Mouse (Mus musculus) forebrain, embryonic 13.5 days (tissue): ENCODE measurements around the gene Mtfr2. TPM values are rescaled to one million over a fixed set of nuclear protein-coding genes. Genes with fewer than 3 reads are reported as not detected.
A peak's percentile ranks its signal among the peaks of the same experiment; 100 is the strongest.

ENCODE experiments used
- ATAC-seq: fragments of 200-750 bp; cut with Nextera tagmentation; 2 replicates; pipeline ENCODE4 v1.8.0; 2017
- H3K27ac ChIP-seq: fragments of 300-500 bp; sonication (generic); 2 replicates; pipeline ENCODE4 v1.5.1; 2015; ENCODE audit warnings: inconsistent platforms, mild to moderate bottlenecking, moderate library complexity
- H3K27me3 ChIP-seq: fragments of 300-500 bp; sonication (generic); 2 replicates; pipeline ENCODE4 v1.6.1; 2015; ENCODE audit warnings: mild to moderate bottlenecking, inconsistent platforms
- H3K36me3 ChIP-seq: fragments of 300-500 bp; sonication (generic); 2 replicates; pipeline ENCODE4 v1.6.1; 2015; ENCODE audit warnings: mild to moderate bottlenecking, inconsistent platforms; ENCODE audit not compliant: poor library complexity, severe bottlenecking
- H3K4me1 ChIP-seq: fragments of 300-500 bp; sonication (generic); 2 replicates; pipeline ENCODE4 v1.6.1; 2015; ENCODE audit warnings: inconsistent platforms
- H3K4me2 ChIP-seq: fragments of 300-500 bp; sonication (generic); 2 replicates; pipeline ENCODE4 v1.6.1; 2015; ENCODE audit warnings: inconsistent platforms, mild to moderate bottlenecking, moderate library complexity
- H3K4me3 ChIP-seq: fragments of 300-500 bp; sonication (generic); 2 replicates; pipeline ENCODE4 v1.5.1; 2015; ENCODE audit warnings: mild to moderate bottlenecking, inconsistent platforms
- H3K9ac ChIP-seq: fragments of 300-500 bp; sonication (generic); 2 replicates; pipeline ENCODE4 v1.6.1; 2015; ENCODE audit warnings: mild to moderate bottlenecking, inconsistent platforms
- H3K9me3 ChIP-seq: fragments of 300-500 bp; sonication (generic); replicated peaks from 2 replicates; pipeline ENCODE4 v1.6.1; 2016; ENCODE audit warnings: inconsistent platforms
- WGBS: fragments of 180-500 bp; shearing (Covaris S2); methylation state at CpG from one replicate; pipeline ENCODE4 v1.1.7; 2015; 5-methylcytosine and 5-hydroxymethylcytosine counted together
- polyA plus RNA-seq: library from polyadenylated mRNA; unstranded; fragments of >200 nt; fragmentation: Nextera tagmentation; extraction: Ambion mirVana; gene quantifications from 2 replicates; pipeline ENCODE4 v1.2.1, GENCODE M21; 2015

Gene Mtfr2
- 2.6 and 3.0 TPM in 2 replicates for polyA plus RNA-seq

DNA sequence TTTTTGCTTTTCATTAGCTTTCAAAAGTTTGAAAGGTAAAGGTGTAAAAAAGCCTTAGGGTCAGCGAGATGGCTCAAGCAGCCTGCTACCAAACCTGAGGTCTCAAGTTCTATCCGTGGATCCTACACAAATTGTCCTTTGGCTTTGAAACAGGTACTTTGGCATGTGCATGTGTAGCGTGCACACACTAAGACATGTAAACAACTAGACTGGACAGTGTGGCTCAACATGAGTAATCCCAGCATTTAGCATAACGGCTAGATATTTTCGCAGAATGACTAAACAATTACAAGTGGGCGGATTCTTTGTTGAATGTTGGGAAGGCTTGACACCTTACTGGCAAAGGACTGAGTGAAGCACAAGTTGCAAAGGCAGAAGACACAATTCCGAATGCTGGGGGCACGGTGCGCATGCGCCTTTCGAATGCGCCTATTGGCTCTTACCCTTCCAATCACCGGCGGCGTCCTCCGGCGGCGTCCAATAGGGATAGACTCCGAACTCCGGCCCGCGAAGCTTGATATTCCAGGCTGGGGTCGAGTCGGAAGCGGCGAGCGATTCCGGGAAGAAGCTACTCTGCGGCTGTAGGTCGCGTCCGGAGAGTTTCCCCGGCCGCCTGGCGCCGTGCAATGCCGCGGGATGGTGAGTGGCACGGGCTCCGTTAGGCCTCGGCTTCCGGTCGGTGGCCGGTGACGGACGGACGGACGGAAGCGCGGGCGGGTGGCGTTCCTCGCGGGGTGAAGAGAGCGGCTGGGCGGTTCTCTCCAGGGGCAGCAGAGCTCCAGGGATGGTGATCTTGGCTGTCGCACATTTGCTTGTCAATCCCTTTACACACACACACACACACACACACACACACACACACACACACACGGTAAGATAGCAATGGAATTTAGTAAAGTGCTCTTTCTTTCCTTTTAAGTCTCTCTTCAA, at the start of gene Mtfr2:
Gene Mtfr2 (plus strand): TSS at position 486 of the 930 bp plus-strand sequence.
- Histone ChIP-seq H3K4me1 (peaks cover 15% of the 10 kb centered on the region), H3K36me3 (peaks cover 34% of the 10 kb centered on the region), H3K4me3 (peak within 1 kb of the TSS; percentile 63), H3K27ac (no peak within 1 kb of the TSS), H3K4me2 (peak within 1 kb of the TSS; percentile 84), H3K27me3 (no peaks in the 10 kb centered on the region), H3K9ac (peak within 1 kb of the TSS; percentile 64), H3K9me3 (no peaks in the 10 kb centered on the region)
- peak; percentile 97 for ATAC-seq
- 1% methylated on average over 56 of the region's 58 CpGs for WGBS

GRCm38 (mm10) chr10:20298152-20298920, 49.2 kb upstream of the Mtfr2 start:
- no peaks in the 10 kb centered on the region for H3K36me3 ChIP-seq
- no peak overlapping the region for H3K9ac ChIP-seq
- ATAC-seq: no peak
- no peak overlapping the region for H3K4me3 ChIP-seq
- no peaks in the 10 kb centered on the region for H3K4me1 ChIP-seq
- no peaks in the 10 kb centered on the region for H3K9me3 ChIP-seq
- H3K27me3 ChIP-seq: no peaks in the 10 kb centered on the region
- H3K4me2 ChIP-seq: no peak overlapping the region
- 36% methylated on average over 3 of the region's 3 CpGs for WGBS
- no peak overlapping the region for H3K27ac ChIP-seq

GRCm38 (mm10) chr10:20299114-20299513, 48.5 kb upstream of the Mtfr2 start:
- no peaks in the 10 kb centered on the region for H3K36me3 ChIP-seq
- no peaks in the 10 kb centered on the region for H3K9me3 ChIP-seq
- no peak overlapping the region for H3K9ac ChIP-seq
- no peak for ATAC-seq
- WGBS: 76% methylated on average over 5 of the region's 5 CpGs
- no peak overlapping the region for H3K4me3 ChIP-seq
- no peak overlapping the region for H3K27ac ChIP-seq
- H3K27me3 ChIP-seq: no peaks in the 10 kb centered on the region
- H3K4me1 ChIP-seq: no peaks in the 10 kb centered on the region
- no peak overlapping the region for H3K4me2 ChIP-seq

DNA sequence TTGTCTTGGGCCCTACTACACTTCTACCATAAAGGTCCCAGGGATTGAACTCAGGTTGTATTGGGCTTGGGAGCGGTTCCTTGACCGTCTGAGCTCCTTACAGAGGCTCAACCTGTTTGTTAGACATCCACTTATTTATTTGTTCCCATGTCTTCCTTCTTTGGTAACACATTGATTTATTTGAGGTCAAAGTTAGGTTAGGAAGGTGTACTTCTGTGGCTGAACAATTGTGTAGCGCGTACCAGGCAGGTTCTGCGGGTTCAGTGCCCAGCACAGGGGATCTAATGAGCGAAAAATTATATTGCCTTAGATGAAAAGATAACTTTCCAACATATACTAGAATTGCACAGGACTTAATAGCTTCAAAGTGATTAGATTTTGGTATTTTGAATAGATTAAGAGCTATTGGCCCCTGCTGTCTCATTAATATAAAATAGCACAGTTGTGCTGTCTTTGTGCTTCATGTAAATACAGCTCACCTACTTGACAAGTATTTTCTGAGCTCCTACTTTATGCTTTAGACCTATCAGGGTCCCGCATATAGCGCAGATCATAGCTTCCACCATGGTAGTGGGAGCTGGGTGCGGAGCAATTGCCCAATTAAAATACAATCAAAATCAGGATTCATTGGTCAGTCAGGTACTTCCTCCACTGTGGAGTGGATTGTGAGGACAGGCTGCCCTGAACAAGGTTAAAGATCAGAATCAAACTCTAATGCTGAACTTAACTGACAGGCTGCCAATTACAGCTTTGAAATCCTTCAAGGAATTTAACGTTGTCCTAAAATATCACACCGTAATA, 36.4 kb upstream of the Mtfr2 start:
- H3K27ac ChIP-seq: peak overlapping the region; percentile 100
- peak overlapping the region; percentile 77 for H3K4me3 ChIP-seq
- WGBS: 49% methylated on average over 11 of the region's 11 CpGs
- H3K4me1 ChIP-seq: peaks cover 22% of the 10 kb centered on the region
- peak overlapping the region; percentile 76 for H3K4me2 ChIP-seq
- H3K36me3 ChIP-seq: peaks cover 3% of the 10 kb centered on the region; the same call in 1 of the 2 replicates
- H3K9ac ChIP-seq: peak overlapping the region; percentile 89
- H3K9me3 ChIP-seq: no peaks in the 10 kb centered on the region
- no peak for ATAC-seq
- no peaks in the 10 kb centered on the region for H3K27me3 ChIP-seq

DNA sequence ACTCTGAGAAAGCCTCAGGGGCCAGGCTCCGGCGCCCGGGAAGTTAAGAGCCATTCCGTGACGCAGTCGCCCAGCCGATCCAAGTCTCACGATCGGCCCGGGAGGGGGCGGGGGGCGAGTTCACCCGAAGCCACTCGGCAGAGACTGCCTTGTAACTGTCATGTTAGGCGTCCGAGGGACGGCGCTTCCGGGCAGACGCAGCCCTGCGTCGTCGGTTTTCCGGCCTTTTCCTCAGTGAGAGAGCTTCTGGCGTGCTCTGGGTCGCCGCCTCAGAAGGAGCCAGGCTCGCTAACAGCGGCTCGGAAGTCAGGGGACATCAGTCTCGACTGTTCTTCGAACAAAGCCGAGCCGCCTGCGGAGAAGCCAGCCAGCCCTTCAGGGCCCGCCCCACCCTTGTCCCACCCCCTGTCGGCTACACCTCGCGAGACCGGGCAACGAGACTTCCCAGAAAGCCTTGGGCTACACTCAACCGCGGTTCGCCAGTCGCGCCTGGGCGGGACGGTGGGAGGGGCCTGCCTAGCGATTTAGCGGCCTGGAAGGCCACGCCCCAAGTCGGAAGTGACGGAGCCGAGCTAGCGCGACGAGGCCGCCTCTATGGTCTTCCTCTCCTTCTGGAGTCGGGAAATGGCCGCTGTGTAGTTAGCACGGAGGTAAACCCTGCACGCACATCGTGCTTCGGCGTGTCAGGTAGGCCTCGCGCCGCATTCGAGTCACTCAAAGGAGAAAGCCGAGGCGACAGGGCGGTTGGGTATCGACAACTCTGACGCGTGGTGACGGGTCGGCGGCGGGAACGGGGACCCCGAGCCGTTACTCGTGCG, 35.4 kb upstream of the Mtfr2 start, which contains the start of gene Bclaf1:
Gene Bclaf1 (plus strand): TSS at position 552 of the 818 bp plus-strand sequence.
- WGBS: under 1% methylated on average over 84 of the region's 84 CpGs
- H3K36me3 ChIP-seq: peaks cover 3% of the 10 kb centered on the region; the same call in 1 of the 2 replicates
- H3K27me3 ChIP-seq: no peaks in the 10 kb centered on the region
- peak within 1 kb of the TSS; percentile 77 for H3K4me3 ChIP-seq
- peak within 1 kb of the TSS; percentile 76 for H3K4me2 ChIP-seq
- peak; percentile 99 for ATAC-seq
- H3K9ac ChIP-seq: peak within 1 kb of the TSS; percentile 91
- peaks cover 22% of the 10 kb centered on the region for H3K4me1 ChIP-seq
- peak within 1 kb of the TSS; percentile 100 for H3K27ac ChIP-seq
- no peaks in the 10 kb centered on the region for H3K9me3 ChIP-seq

DNA sequence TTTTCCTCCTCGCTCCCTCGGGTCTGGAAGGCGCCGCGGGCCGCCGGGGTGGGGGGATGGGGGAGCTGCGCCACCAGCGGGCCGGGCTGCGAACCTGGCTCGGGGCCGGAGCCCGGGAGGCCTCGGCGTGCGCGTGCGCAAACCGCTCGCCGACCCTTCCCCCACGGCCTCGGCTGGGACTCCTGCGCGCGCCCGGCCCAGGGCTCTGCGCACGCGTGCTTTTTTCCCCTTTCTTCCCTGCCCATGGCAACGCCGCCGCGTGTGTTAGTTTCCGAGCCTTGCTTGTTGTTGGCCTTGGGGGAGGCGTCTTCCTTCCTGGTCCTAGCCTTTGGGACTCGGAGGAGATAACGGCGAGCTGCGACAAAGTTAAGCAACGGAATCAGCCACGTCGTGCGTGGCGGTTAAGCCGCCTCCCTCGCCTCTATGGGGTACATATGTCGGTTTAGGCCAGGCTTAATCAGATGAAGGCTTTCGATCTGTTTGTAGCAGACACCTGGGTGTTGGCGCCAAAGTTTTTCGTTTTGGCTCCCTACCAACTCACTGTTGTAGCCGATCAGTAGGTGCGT, 34.8 kb upstream of the Mtfr2 start:
- under 1% methylated on average over 52 of the region's 54 CpGs for WGBS
- ATAC-seq: peak; percentile 79
- H3K9ac ChIP-seq: peak overlapping the region; percentile 91

GRCm38 (mm10) chr10:20313447-20313846, 34.1 kb upstream of the Mtfr2 start:
- peak overlapping the region; percentile 91 for H3K9ac ChIP-seq
- no peaks in the 10 kb centered on the region for H3K9me3 ChIP-seq
- peaks cover 22% of the 10 kb centered on the region for H3K4me1 ChIP-seq
- no peak overlapping the region for H3K27ac ChIP-seq
- no peak for ATAC-seq
- 49% methylated on average over 13 of the region's 13 CpGs for WGBS
- H3K36me3 ChIP-seq: peaks cover 8% of the 10 kb centered on the region
- no peaks in the 10 kb centered on the region for H3K27me3 ChIP-seq
- peak overlapping the region; percentile 77 for H3K4me3 ChIP-seq
- H3K4me2 ChIP-seq: peak overlapping the region; percentile 67

More for the DNA sequence above, 34.8 kb upstream of the Mtfr2 start:
- Histone ChIP-seq H3K4me3 (peak overlapping the region; percentile 77), H3K9me3 (no peaks in the 10 kb centered on the region), H3K4me1 (peaks cover 22% of the 10 kb centered on the region), H3K27ac (peak overlapping the region; percentile 100), H3K36me3 (peaks cover 3% of the 10 kb centered on the region; the same call in 1 of the 2 replicates), H3K27me3 (no peaks in the 10 kb centered on the region), H3K4me2 (peak overlapping the region; percentile 67)

- Histone ChIP-seq H3K4me1 (peaks cover 22% of the 10 kb centered on the region), H3K4me2 (peak overlapping the region; percentile 67), H3K4me3 (peak overlapping the region; percentile 77), H3K36me3 (peaks cover 13% of the 10 kb centered on the region), H3K27ac (no peak overlapping the region), H3K27me3 (no peaks in the 10 kb centered on the region), H3K9me3 (no peaks in the 10 kb centered on the region), H3K9ac (no peak overlapping the region)
- ATAC-seq: no peak
- 89% methylated on average over 4 of the region's 4 CpGs for WGBS
These were observed 33.6 kb upstream of the Mtfr2 start for GRCm38 (mm10) chr10:20313941-20314340.

GRCm38 (mm10) chr10:20314797-20315196, 32.8 kb upstream of the Mtfr2 start:
- Histone ChIP-seq H3K9ac (no peak overlapping the region), H3K27me3 (no peaks in the 10 kb centered on the region), H3K4me1 (peaks cover 22% of the 10 kb centered on the region), H3K9me3 (no peaks in the 10 kb centered on the region), H3K4me3 (no peak overlapping the region), H3K4me2 (no peak overlapping the region), H3K36me3 (peaks cover 19% of the 10 kb centered on the region), H3K27ac (no peak overlapping the region)
- ATAC-seq: no peak
- 67% methylated on average over 2 of the region's 2 CpGs for WGBS

GRCm38 (mm10) chr10:20317466-20317865, 30.1 kb upstream of the Mtfr2 start:
- Histone ChIP-seq H3K4me2 (no peak overlapping the region), H3K4me3 (no peak overlapping the region), H3K36me3 (peaks cover 32% of the 10 kb centered on the region), H3K9me3 (no peaks in the 10 kb centered on the region), H3K4me1 (peaks cover 11% of the 10 kb centered on the region), H3K27me3 (no peaks in the 10 kb centered on the region), H3K27ac (no peak overlapping the region), H3K9ac (no peak overlapping the region)
- WGBS: 91% methylated on average over 5 of the region's 5 CpGs
- no peak for ATAC-seq
